Comparison of ENCODE assay signal across 11 mouse cellular contexts in the genomic region with DNA sequence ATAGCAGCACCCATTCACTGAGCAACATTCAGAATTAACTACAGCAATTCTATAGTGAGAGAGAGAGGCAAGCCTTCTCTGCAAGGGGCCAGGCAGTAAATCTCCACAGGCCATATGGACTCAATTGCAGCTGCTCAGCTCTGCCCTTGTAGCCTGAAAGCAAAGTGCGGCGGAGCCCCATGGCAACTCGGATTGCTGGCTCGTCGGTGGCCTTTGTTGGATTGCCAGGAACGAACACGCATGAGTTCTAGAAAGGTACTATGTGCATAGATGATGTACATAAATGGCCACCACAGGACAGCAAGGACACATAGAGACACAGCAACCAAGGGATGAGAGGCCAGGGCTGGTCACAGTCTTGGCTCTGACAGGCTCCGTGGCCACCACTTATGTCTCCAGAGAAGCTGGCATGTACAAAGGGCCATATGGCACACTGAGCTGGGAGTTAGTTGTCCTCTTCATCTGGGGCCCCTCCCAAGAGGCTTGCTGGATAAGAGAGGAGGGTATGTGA.
DNase-seq lines count a peak whose midpoint lies in the region; ATAC-seq lines count a peak whose summit lies in the region.
"Had no signal": no experiment of that assay in that cellular context is flagged by ENCODE, and none has a peak within 500 bp of the region (broad histone marks: within the 10 kb centered on the region; RNA-seq: fewer than 3 reads in every experiment).

No protein-coding gene starts in this region.

- no peaks in the 10 kb centered on the region for H3K27me3 ChIP-seq in hindbrain, embryonic 13.5 days
- no peaks in the 10 kb centered on the region for H3K27me3 ChIP-seq in midbrain, embryonic 16.5 days (ENCODE audit: control insufficient read depth, insufficient read depth, low read depth, low read length)
- H3K27me3 ChIP-seq: Patski had no signal

- H3K4me2 ChIP-seq in hindbrain, embryonic 13.5 days, result no peak overlapping the region
- H3K4me2 ChIP-seq in midbrain, embryonic 16.5 days (ENCODE audit: low read length), result no peak overlapping the region

- no peak overlapping the region for H3K4me3 ChIP-seq in brown adipose tissue, adult 24 weeks (ENCODE audit: insufficient read depth, low read depth, low read length)
- no peak overlapping the region for H3K4me3 ChIP-seq in hindbrain, embryonic 13.5 days
- no peak overlapping the region for H3K4me3 ChIP-seq in midbrain, embryonic 16.5 days (ENCODE audit: low read depth, low read length)
- H3K4me3 ChIP-seq: myocyte had no signal

- no peaks in the 10 kb centered on the region for H3K36me3 ChIP-seq in hindbrain, embryonic 13.5 days
- H3K36me3 ChIP-seq in midbrain, embryonic 16.5 days (ENCODE audit: control insufficient read depth, insufficient read depth, low read length), result no peaks in the 10 kb centered on the region

- peaks cover 14% of the 10 kb centered on the region for H3K4me1 ChIP-seq in brown adipose tissue, adult 24 weeks (ENCODE audit: control insufficient read depth, insufficient read depth, insufficient read length, low read length)
- H3K4me1 ChIP-seq in hindbrain, embryonic 13.5 days (replicated peaks), result peaks cover 49% of the 10 kb centered on the region
- peaks cover 25% of the 10 kb centered on the region for H3K4me1 ChIP-seq in midbrain, embryonic 16.5 days (ENCODE audit: control insufficient read depth, insufficient read depth, low read length)

- peak overlapping the region; percentile 83 for H3K27ac ChIP-seq in brown adipose tissue, adult 24 weeks (replicated peaks; ENCODE audit: low read depth, low read length)
- peak overlapping the region; percentile 52 for H3K27ac ChIP-seq in hindbrain, embryonic 13.5 days
- H3K27ac ChIP-seq in midbrain, embryonic 16.5 days (ENCODE audit: low read length), result peak overlapping the region; percentile 31; the same call in 1 of the 2 replicates
- H3K27ac ChIP-seq: liver, embryonic 14.5 days had no signal

- intact Hi-C loops in heart, postnatal 10 days (cut with DNase I), result no loop called here

- peak; percentile 59 for ATAC-seq in hindbrain, embryonic 13.5 days (ENCODE audit: low FRiP score)
- no peak for ATAC-seq in midbrain, embryonic 16.5 days
- no peak for ATAC-seq in monocyte, adult 5-6 weeks (replicated peaks; ENCODE audit: insufficient number of reproducible peaks, low FRiP score, low TSS enrichment, poor library complexity, severe bottlenecking)
- ATAC-seq: Patski had no signal

- no peaks in the 10 kb centered on the region for H3K9me3 ChIP-seq in hindbrain, embryonic 13.5 days
- no peaks in the 10 kb centered on the region for H3K9me3 ChIP-seq in midbrain, embryonic 16.5 days (replicated peaks; ENCODE audit: control insufficient read depth, low read length, poor library complexity, severe bottlenecking)

- WGBS in hindbrain, embryonic 13.5 days, result 20% methylated on average over 8 of the region's 8 CpGs
- 24% methylated on average over 8 of the region's 8 CpGs for WGBS in midbrain, embryonic 16.5 days

- H3K9ac ChIP-seq in hindbrain, embryonic 13.5 days, result no peak overlapping the region
- no peak overlapping the region for H3K9ac ChIP-seq in midbrain, embryonic 16.5 days (ENCODE audit: low read depth, low read length)
- H3K9ac ChIP-seq: liver, embryonic 14.5 days had no signal

- peak; percentile 58 to 70 for DNase-seq in cerebellum, postnatal 10 days
- DNase-seq in layer of hippocampus, adult 9-11 months, result no peak
- no peak for DNase-seq in heart, postnatal 10 days
- no peak for DNase-seq in layer of hippocampus, adult 9-10 months (ENCODE audit: low spot score)

Comparison
In these comparisons a context has a peak if more than half of its experiments do, and no peak if none do; other contexts are left out.
1. H3K27ac ChIP-seq: peak in every context shown above with its lines; median percentile 83 in brown adipose tissue, adult 24 weeks; 52 in hindbrain, embryonic 13.5 days; 31 in midbrain, embryonic 16.5 days.
2. DNase-seq: peak in cerebellum, postnatal 10 days (2 of 2); none in layer of hippocampus, adult 9-11 months (single experiment), heart, postnatal 10 days (0 of 2) and layer of hippocampus, adult 9-10 months (single experiment).